Mouse (Mus musculus) midbrain, postnatal 0 days (tissue): Measurements from ENCODE around the gene Map4k1. TPM values are rescaled to one million over a fixed set of nuclear protein-coding genes. Genes with fewer than 3 reads are reported as not detected.

Source experiments
- ATAC-seq: fragments of 200-750 bp; cut with Nextera tagmentation; 2 replicates; pipeline ENCODE4 v1.8.0; 2017; ENCODE audit warnings: moderate number of reproducible peaks, mild to moderate bottlenecking, moderate TSS enrichment, moderate library complexity; ENCODE audit not compliant: low FRiP score
- DNase-seq: peaks from one replicate; pipeline ENCODE4 v3.0.0-alpha.2; 2015; ENCODE audit warnings: low spot score
- H3K27ac ChIP-seq: fragments of 300-500 bp; sonication (generic); 2 replicates; pipeline ENCODE4 v1.5.1; 2014; ENCODE audit warnings: low read depth, mild to moderate bottlenecking, low read length, mixed read lengths
- H3K27me3 ChIP-seq: fragments of 300-500 bp; sonication (generic); 2 replicates; pipeline ENCODE4 v1.6.1; 2014; ENCODE audit warnings: low read length, control low read depth, mixed read lengths; ENCODE audit not compliant: insufficient read depth
- H3K36me3 ChIP-seq: fragments of 300-500 bp; sonication (generic); 2 replicates; pipeline ENCODE4 v1.6.1; 2014; ENCODE audit warnings: low read length, control low read depth, mixed read lengths; ENCODE audit not compliant: insufficient read depth
- H3K4me1 ChIP-seq: fragments of 300-500 bp; sonication (generic); 2 replicates; pipeline ENCODE4 v1.6.1; 2014; ENCODE audit warnings: mild to moderate bottlenecking, control low read depth, antibody characterized with exemption, low read length, mixed read lengths; ENCODE audit not compliant: insufficient read depth
- H3K4me2 ChIP-seq: fragments of 300-500 bp; sonication (generic); 2 replicates; pipeline ENCODE4 v1.6.1; 2014; ENCODE audit warnings: low read depth, mild to moderate bottlenecking, low read length, mixed read lengths; ENCODE audit not compliant: poor library complexity, severe bottlenecking
- H3K4me3 ChIP-seq: fragments of 300-500 bp; sonication (generic); 2 replicates; pipeline ENCODE4 v1.5.1; 2014; ENCODE audit warnings: low read depth, mild to moderate bottlenecking, low read length, moderate library complexity
- H3K9ac ChIP-seq: fragments of 300-500 bp; sonication (generic); replicated peaks from 2 replicates; pipeline ENCODE4 v1.6.1; 2014; ENCODE audit warnings: mild to moderate bottlenecking, low read length, moderate library complexity, mixed read lengths; ENCODE audit not compliant: poor library complexity, severe bottlenecking
- H3K9me3 ChIP-seq: fragments of 300-500 bp; sonication (generic); 2 replicates; pipeline ENCODE4 v1.6.1; 2016; ENCODE audit warnings: low read length, control low read depth
- CTCF ChIP-seq: IDR thresholded peaks from 2 replicates; pipeline ENCODE4 v1.5.1; 2016; ENCODE audit warnings: antibody characterized with exemption, mild to moderate bottlenecking
- WGBS: fragments of 180-500 bp; shearing (Covaris S2); extraction: QIAGEN DNeasy Blood & Tissue Kit; methylation state at CpG from one replicate; pipeline ENCODE4 v1.1.7; 2014; 5-methylcytosine and 5-hydroxymethylcytosine counted together
- polyA plus RNA-seq: library from polyadenylated mRNA; unstranded; fragments of >200 nt; fragmentation: Nextera tagmentation; extraction: Ambion mirVana; gene quantifications from 2 replicates; pipeline ENCODE4 v1.2.1, GENCODE M21; 2015
- total RNA-seq: library from RNA; depleted of rRNA; stranded (reverse); fragments of >200 nt; gene quantifications from 2 replicates; pipeline ENCODE4 v1.2.3, GENCODE M21; 2014

Map4k1 gene
- total and polyA plus RNA-seq, 2 experiments from 2014 or later = 17.4 to 18.2 TPM

DNA sequence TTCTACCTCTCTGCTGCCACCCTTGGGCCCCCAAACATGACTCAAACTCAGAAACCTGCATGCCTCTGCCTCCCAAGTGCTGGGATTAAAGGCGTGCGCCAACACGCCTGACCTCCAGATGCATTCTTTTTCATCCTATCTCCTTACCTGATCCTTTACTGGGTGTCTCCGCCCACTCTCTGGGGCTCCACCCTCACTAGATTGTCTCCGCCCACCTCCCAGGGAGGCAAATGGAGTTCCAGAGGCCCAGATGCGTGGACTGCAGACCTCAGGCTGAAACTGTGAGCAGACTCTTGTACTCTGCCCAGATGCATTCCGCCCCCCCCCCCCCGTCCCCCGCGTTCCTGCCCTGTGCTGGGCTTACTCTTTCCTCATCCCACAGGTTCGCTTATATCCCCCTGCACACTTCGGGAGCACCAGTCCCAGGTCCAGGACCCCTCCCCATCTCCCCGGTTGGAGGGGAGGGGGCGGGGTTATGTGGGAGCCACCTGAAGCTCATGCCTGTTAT is 9.0 kb downstream of the Map4k1 start:
- 59% methylated on average over 11 of the region's 14 CpGs for WGBS
- 0 out of 2 replicates have a peak, but pooled peaks have one; percentile 44 for ATAC-seq
- Histone ChIP-seq H3K4me3 (no peak overlapping the region), H3K9ac (no peak overlapping the region), H3K4me1 (no peaks in the 10 kb centered on the region), H3K36me3 (no peaks in the 10 kb centered on the region), H3K4me2 (no peak overlapping the region), H3K27ac (no peak overlapping the region), H3K27me3 (no peaks in the 10 kb centered on the region), H3K9me3 (no peaks in the 10 kb centered on the region)
- DNase-seq = no peak
- TF ChIP-seq CTCF = no peak

- Histone ChIP-seq H3K9ac (no peak overlapping the region), H3K36me3 (no peaks in the 10 kb centered on the region), H3K4me2 (no peak overlapping the region), H3K27ac (no peak overlapping the region), H3K4me3 (no peak overlapping the region), H3K4me1 (no peaks in the 10 kb centered on the region), H3K9me3 (no peaks in the 10 kb centered on the region), H3K27me3 (no peaks in the 10 kb centered on the region)
- peak; percentile 32 for TF ChIP-seq CTCF
- no peak for DNase-seq
- ATAC-seq = no peak
- 65% methylated on average over 5 of the region's 5 CpGs for WGBS
Measured at GRCm38 (mm10) chr7:28991616-28992015, 9.8 kb downstream of the Map4k1 start.

DNA sequence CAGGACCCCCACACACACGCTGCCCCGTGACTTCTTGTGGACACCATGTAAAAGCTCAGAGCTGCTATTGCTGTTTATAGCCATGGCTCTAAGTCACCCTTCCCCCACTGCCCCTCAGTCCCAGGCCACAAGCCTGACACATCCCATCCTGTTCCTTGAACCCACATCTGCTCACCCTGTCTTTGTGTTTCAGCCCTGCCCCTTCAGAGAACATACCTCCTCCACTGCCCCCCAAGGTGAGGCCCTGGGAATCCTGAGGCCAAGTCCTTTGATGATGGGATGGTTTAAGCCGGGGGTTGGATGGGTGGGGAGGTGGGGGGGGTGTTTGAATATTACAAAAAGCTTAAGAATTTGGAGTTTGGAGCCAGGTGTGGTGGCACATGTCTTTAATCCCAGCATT is 11.1 kb downstream of the Map4k1 start:
- WGBS = 87% methylated on average over 3 of the region's 3 CpGs
- H3K4me1 ChIP-seq = no peaks in the 10 kb centered on the region
- TF ChIP-seq CTCF = no peak
- no peak overlapping the region for H3K9ac ChIP-seq
- no peak overlapping the region for H3K4me2 ChIP-seq
- no peak overlapping the region for H3K4me3 ChIP-seq
- H3K36me3 ChIP-seq = no peaks in the 10 kb centered on the region
- ATAC-seq = no peak
- H3K9me3 ChIP-seq = no peaks in the 10 kb centered on the region
- no peaks in the 10 kb centered on the region for H3K27me3 ChIP-seq
- no peak for DNase-seq
- no peak overlapping the region for H3K27ac ChIP-seq

DNA sequence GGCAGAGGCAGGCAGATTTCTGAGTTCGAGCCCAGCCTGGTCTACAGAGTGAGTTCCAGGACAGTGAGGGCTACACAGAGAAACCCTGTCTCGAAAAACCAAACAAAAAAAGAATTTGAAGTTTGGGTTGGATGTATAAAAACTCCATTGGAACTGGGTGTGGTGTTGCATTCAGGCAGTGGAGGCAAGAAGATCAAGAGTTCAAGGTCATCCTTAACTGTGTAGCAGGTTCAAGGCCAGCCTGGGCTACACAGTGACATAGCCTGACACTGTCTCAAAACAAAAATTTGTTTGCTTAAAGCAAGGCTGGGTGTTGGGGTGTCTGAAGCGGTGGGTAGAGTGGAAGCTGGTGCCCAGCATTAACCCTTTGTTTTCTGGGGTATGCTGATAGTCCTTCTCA is 11.6 kb downstream of the Map4k1 start:
- Histone ChIP-seq H3K36me3 (no peaks in the 10 kb centered on the region), H3K27ac (no peak overlapping the region), H3K4me3 (no peak overlapping the region), H3K27me3 (no peaks in the 10 kb centered on the region), H3K4me1 (no peaks in the 10 kb centered on the region), H3K4me2 (no peak overlapping the region), H3K9me3 (no peaks in the 10 kb centered on the region), H3K9ac (no peak overlapping the region)
- no peak for DNase-seq
- 79% methylated on average over 3 of the region's 3 CpGs for WGBS
- no peak for ATAC-seq
- TF ChIP-seq CTCF = no peak

GRCm38 (mm10) chr7:29000651-29001605 is 19.1 kb downstream of the Map4k1 start:
- no peaks in the 10 kb centered on the region for H3K27me3 ChIP-seq
- peak overlapping the region; percentile 81 for H3K4me2 ChIP-seq
- no peaks in the 10 kb centered on the region for H3K36me3 ChIP-seq
- peak overlapping the region; percentile 21 for H3K27ac ChIP-seq
- ATAC-seq (peak; percentile 59), DNase-seq (peak; percentile 34)
- H3K9ac ChIP-seq = peak overlapping the region; percentile 67
- no peak for TF ChIP-seq CTCF
- peak overlapping the region; percentile 49 for H3K4me3 ChIP-seq
- no peaks in the 10 kb centered on the region for H3K9me3 ChIP-seq
- WGBS = 6% methylated on average over 43 of the region's 43 CpGs
- H3K4me1 ChIP-seq = no peaks in the 10 kb centered on the region; the same call in 1 of the 2 replicates
